Mouse (Mus musculus) macrophage (primary cell): Measurements from ENCODE around the gene Arl15. TPM values are rescaled to one million over a fixed set of nuclear protein-coding genes. Genes with fewer than 3 reads are reported as not detected.

Experiments
- H3K27ac ChIP-seq: fragments of 350-480 bp; formaldehyde crosslinking; 2 replicates; pipeline ENCODE4 v1.9.0; 2021
- H3K36me3 ChIP-seq: fragments of 350-480 bp; formaldehyde crosslinking; 2 replicates; pipeline ENCODE4 v1.9.0; 2021; ENCODE audit errors: inconsistent target
- H3K4me3 ChIP-seq: fragments of 350-480 bp; formaldehyde crosslinking; 2 replicates; pipeline ENCODE4 v1.9.0; 2021; ENCODE audit errors: inconsistent target
- H3K79me2 ChIP-seq: fragments of 350-480 bp; formaldehyde crosslinking; 2 replicates; pipeline ENCODE4 v1.9.0; 2021; ENCODE audit errors: inconsistent target
- WGBS: methylation state at CpG from one replicate; pipeline ENCODE4 v1.1.7; 2026; ENCODE audit warnings: inconsistent platforms; ENCODE audit not compliant: missing documents; 5-methylcytosine and 5-hydroxymethylcytosine counted together
- polyA plus RNA-seq: library from polyadenylated mRNA; stranded (reverse); fragments of 250-400 nt; gene quantifications from 3 replicates; pipeline ENCODE4 v1.2.4, GENCODE M21; 2018; ENCODE audit warnings: inconsistent platforms

Gene Arl15
- polyA plus RNA-seq, 1 experiment from 2014 or later, result 8.3 TPM

GRCm38 (mm10) chr13:113976936-113977335 lies 182.6 kb downstream of the Arl15 start:
- no peaks in the 10 kb centered on the region for H3K79me2 ChIP-seq
- no peak overlapping the region for H3K27ac ChIP-seq
- 98% methylated on average over 3 of the region's 4 CpGs for WGBS
- H3K36me3 ChIP-seq, result no peaks in the 10 kb centered on the region
- H3K4me3 ChIP-seq, result no peak overlapping the region

GRCm38 (mm10) chr13:113980739-113981460 lies 186.6 kb downstream of the Arl15 start:
- Histone ChIP-seq H3K36me3 (no peaks in the 10 kb centered on the region), H3K4me3 (no peak overlapping the region), H3K79me2 (no peaks in the 10 kb centered on the region), H3K27ac (no peak overlapping the region)
- WGBS, result 96% methylated on average over 15 of the region's 15 CpGs

GRCm38 (mm10) chr13:113981461-113982000 lies 187.2 kb downstream of the Arl15 start:
- 94% methylated on average over 8 of the region's 9 CpGs for WGBS

GRCm38 (mm10) chr13:113983633-113984032 lies 189.3 kb downstream of the Arl15 start:
- WGBS, result 45% methylated on average over 6 of the region's 6 CpGs
- H3K27ac ChIP-seq, result no peak overlapping the region
- no peaks in the 10 kb centered on the region for H3K36me3 ChIP-seq
- H3K79me2 ChIP-seq, result no peaks in the 10 kb centered on the region
- no peak overlapping the region for H3K4me3 ChIP-seq

More at GRCm38 (mm10) chr13:113981461-113982000, 187.2 kb downstream of the Arl15 start:
- Histone ChIP-seq H3K36me3 (no peaks in the 10 kb centered on the region), H3K4me3 (no peak overlapping the region), H3K79me2 (no peaks in the 10 kb centered on the region), H3K27ac (no peak overlapping the region)

GRCm38 (mm10) chr13:113984491-113984890 lies 190.2 kb downstream of the Arl15 start:
- H3K4me3 ChIP-seq, result no peak overlapping the region
- WGBS, result 94% methylated on average over 4 of the region's 4 CpGs
- H3K79me2 ChIP-seq, result no peaks in the 10 kb centered on the region
- H3K27ac ChIP-seq, result no peak overlapping the region
- H3K36me3 ChIP-seq, result no peaks in the 10 kb centered on the region

- Histone ChIP-seq H3K27ac (no peak overlapping the region), H3K36me3 (no peaks in the 10 kb centered on the region), H3K4me3 (no peak overlapping the region), H3K79me2 (no peaks in the 10 kb centered on the region)
- WGBS, result 94% methylated on average over 12 of the region's 13 CpGs
These were observed 192.7 kb downstream of the Arl15 start for GRCm38 (mm10) chr13:113986864-113987562.

- H3K79me2 ChIP-seq, result no peaks in the 10 kb centered on the region
- WGBS, result 100% methylated on average over 3 of the region's 3 CpGs
- no peaks in the 10 kb centered on the region for H3K36me3 ChIP-seq
- H3K27ac ChIP-seq, result no peak overlapping the region
- no peak overlapping the region for H3K4me3 ChIP-seq
These were observed 195.9 kb downstream of the Arl15 start for GRCm38 (mm10) chr13:113990247-113990646.

GRCm38 (mm10) chr13:113990701-113991100 lies 196.4 kb downstream of the Arl15 start:
- Histone ChIP-seq H3K4me3 (no peak overlapping the region), H3K27ac (no peak overlapping the region), H3K79me2 (no peaks in the 10 kb centered on the region), H3K36me3 (no peaks in the 10 kb centered on the region)
- 75% methylated on average over 10 of the region's 10 CpGs for WGBS

- no peak overlapping the region for H3K27ac ChIP-seq
- 89% methylated on average over 2 of the region's 2 CpGs for WGBS
- H3K79me2 ChIP-seq, result no peaks in the 10 kb centered on the region
- no peak overlapping the region for H3K4me3 ChIP-seq
- no peaks in the 10 kb centered on the region for H3K36me3 ChIP-seq
These were observed 198.8 kb downstream of the Arl15 start for GRCm38 (mm10) chr13:113993066-113993465.

- H3K27ac ChIP-seq, result no peak overlapping the region
- no peak overlapping the region for H3K4me3 ChIP-seq
- H3K79me2 ChIP-seq, result no peaks in the 10 kb centered on the region
- WGBS, result 89% methylated on average over 6 of the region's 6 CpGs
- H3K36me3 ChIP-seq, result no peaks in the 10 kb centered on the region
These were observed 200.3 kb downstream of the Arl15 start for GRCm38 (mm10) chr13:113994586-113994985.

- no peaks in the 10 kb centered on the region for H3K36me3 ChIP-seq
- H3K79me2 ChIP-seq, result no peaks in the 10 kb centered on the region
- WGBS, result 94% methylated on average over 9 of the region's 9 CpGs
- H3K27ac ChIP-seq, result no peak overlapping the region
- no peak overlapping the region for H3K4me3 ChIP-seq
These were observed 201.4 kb downstream of the Arl15 start for GRCm38 (mm10) chr13:113995490-113996236.

- Histone ChIP-seq H3K27ac (no peak overlapping the region), H3K36me3 (no peaks in the 10 kb centered on the region), H3K79me2 (no peaks in the 10 kb centered on the region), H3K4me3 (no peak overlapping the region)
- 96% methylated on average over 12 of the region's 12 CpGs for WGBS
These were observed 204.5 kb downstream of the Arl15 start for GRCm38 (mm10) chr13:113998811-113999210.

- Histone ChIP-seq H3K4me3 (no peak overlapping the region), H3K79me2 (no peaks in the 10 kb centered on the region), H3K36me3 (no peaks in the 10 kb centered on the region), H3K27ac (no peak overlapping the region)
- WGBS, result 94% methylated on average over 10 of the region's 10 CpGs
These were observed 209.2 kb downstream of the Arl15 start for GRCm38 (mm10) chr13:114003463-114003862.

GRCm38 (mm10) chr13:114004191-114004590 lies 209.9 kb downstream of the Arl15 start:
- no peaks in the 10 kb centered on the region for H3K79me2 ChIP-seq
- H3K27ac ChIP-seq, result no peak overlapping the region
- H3K36me3 ChIP-seq, result no peaks in the 10 kb centered on the region
- H3K4me3 ChIP-seq, result no peak overlapping the region
- 94% methylated on average over 6 of the region's 6 CpGs for WGBS
